Mouse (Mus musculus) cerebellum, postnatal 25 days (tissue): ENCODE data around the gene Tti1.

ENCODE experiments used
- DNase-seq, 2 experiments: peaks; one replicate each; pipeline ENCODE4 v3.0.0; 2021; ENCODE audit warnings: mixed read lengths in 2 of 2

Tti1 gene

GRCm38 (mm10) chr2:157970124-157970523, 58.1 kb downstream of the Tti1 start:
- no peak for DNase-seq

DNA sequence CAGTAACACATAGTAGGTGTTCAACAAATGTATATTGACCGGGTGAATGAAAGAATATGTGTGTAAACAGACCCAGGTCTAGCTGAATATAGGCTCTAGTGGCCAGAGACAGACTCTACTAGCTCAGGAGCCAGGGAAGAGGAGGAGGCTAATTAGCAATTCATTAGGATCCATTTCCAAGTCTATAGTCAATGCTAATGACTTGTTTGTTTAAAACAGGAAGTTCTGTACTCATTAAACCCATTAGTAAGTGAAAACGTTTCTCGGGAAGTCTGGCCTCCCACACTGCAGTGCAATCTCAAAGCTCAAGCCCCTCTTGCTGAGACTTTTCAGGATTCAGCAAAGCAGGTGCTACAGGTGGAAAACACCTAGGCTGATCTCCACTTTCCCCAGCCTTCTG, 60.4 kb downstream of the Tti1 start:
- DNase-seq, result no peak

GRCm38 (mm10) chr2:157957707-157958108, 70.5 kb downstream of the Tti1 start:
- no peak for DNase-seq

DNA sequence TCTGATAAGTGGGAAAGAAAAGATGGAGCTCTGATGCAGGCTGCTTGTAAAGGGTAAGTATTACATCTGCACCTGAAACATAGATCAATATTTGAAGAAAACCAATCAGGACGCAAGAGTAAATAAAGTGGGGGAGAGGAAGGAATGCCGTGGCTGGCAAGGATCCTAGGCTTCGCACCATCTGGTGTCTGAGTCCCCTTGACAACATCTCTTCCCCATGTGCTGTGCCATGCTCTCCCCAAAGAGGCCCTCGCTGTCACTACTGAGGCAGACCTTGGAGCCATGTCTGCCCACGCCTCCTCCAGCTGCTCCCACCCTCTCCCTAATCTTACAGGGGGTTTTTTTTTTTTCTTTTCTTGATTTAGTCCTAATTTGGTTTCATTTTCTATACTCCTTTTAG, 74.3 kb downstream of the Tti1 start:
- no peak for DNase-seq

DNA sequence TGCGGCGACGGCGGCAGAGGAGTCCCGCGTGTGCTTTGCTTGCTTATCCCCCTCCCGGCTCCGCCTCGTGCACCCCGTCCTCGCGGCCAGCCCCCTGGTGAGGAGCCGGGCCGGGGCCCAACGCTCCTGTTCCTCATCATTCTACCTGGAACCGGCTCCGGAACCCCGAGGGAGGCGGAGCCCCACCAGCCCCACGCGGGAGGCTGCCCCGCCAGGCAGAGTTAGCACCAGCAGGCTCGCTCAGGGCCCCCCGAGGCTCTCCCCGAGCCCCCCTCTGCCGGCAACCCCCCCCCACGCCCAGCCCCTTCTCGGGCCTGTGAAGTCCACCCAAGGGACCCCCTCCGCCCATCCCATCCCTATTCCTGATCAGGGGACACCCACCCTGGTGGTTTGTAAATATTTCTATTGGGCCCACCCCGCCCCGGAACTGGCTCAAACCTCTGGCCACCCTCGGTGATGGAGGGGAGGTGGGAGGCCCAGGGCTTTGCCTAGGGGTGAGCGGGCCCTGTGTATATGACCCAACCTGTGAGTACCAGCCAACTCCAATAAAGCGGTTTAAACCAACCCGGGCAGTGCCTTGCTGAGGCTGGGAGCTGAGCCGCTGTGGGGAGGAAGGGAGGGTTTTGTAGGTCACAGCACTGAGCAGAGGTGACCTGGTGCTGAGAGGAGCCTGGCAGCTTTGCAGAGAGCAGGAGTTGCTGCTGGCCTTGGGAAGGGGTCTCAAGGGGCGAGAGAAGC, 83.9 kb downstream of the Tti1 start:
- DNase-seq, result peak; percentile 23 to 27

GRCm38 (mm10) chr2:157943514-157944155, 84.6 kb downstream of the Tti1 start:
- DNase-seq, result peak; percentile 85

GRCm38 (mm10) chr2:157940586-157941185, 87.5 kb downstream of the Tti1 start:
- DNase-seq, result peak; percentile 25 to 27

DNA sequence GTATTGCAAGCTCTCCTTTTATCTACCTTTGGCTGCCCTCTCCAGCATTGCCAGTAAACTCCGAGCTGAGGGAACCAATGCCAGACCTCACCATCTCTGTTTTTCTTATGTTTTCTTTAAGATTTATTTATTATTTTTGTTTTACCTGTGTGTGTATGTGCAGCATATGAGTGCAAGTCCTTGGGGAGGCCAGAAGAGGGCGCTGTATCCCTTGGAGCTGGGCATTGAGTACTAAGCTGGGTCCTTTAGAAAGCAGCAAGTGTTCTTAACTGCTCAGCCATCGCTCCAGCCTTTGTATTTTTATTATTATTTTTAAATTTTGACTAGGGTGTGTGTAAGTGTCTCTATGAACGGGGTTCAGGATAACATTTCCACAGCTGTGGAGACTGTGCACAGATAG, 91.6 kb downstream of the Tti1 start:
- DNase-seq, result no peak

DNA sequence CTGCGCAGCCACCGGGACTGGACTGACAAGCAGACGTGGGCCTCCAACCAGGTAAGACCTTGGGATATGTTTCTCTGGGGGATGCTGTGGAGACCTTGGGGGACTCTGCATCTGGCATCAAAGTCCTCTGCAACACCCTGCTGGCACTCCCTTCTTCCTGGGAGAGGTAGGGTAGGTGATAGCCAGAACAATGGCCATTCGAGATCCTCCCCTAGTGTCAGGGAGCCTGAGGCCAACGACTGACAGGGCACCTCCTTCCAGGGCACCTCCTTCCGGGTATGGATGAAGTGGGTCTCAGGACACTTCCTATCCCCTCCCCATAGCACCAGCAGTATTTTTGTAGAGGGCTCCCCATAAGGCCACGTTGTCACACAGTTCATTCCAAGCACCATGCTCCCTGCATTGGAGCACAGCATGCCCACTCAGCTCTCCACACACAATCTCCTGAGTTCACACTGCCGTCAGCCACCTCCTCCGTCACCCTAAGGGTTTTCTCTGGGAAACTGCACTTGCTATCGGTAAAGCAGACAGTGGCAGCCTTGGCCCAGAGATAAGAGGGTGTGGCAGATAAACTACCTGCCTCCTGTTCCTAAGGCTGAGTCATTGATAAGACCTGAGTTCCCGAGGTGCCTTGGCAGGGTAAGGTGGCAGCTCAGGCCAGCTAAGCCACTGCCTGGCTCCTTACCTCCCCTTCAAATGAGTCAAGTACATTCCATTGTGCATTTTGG, 92.6 kb downstream of the Tti1 start:
- no peak for DNase-seq

DNA sequence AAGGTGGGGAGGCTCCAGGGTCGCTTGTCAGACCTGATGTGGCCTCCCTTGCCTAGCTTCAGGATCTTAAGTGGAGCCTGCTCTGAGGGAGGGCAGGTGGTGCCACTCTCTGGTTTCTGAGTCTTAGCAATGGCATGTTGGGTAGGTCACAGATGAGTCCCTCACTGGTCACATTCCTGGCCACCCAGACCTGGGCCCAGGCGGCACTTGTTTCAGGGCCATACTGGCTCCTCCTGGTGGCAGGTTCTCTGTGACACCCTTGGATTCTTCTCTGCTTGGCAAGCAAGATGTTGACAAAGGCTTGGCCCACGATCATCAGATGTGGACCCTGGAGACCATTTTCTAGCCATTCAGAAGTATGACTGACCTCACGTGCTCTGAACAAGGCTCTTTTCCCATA, 95.6 kb downstream of the Tti1 start:
- DNase-seq, result no peak
